Mouse (Mus musculus): Measurements from ENCODE around the gene Gm8947.
"Not testable (repeated sequence)": the region's sequence is repeated elsewhere in the genome, so short reads cannot be mapped to it uniquely, and the experiment has no call there.

Gene Gm8947

DNA sequence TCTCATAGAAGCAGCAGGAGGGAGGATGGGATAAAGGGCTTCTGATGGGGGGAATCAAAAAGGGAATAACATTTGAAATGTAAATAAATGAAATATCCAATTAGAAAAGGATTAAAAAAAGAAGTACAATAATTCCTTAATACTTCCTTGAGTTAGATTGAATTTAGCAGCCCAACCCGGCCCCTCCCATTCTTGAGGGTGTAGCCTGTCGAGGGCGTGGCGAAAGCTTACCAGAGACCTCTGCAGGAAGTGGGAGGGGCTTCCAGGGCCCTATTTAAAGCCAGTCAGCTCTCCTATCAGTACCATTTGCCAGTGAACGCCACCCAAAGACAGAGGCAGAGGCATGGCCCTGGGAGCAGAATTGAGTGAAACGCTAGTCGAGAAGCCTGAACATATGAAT is at the start of gene Gm8947:
Gm8947 (plus strand) TSS at position 302 of the 400 bp plus-strand sequence.
- not testable (repeated sequence) for DNase-seq (ENCODE audit: low read depth, low spot score)

DNA sequence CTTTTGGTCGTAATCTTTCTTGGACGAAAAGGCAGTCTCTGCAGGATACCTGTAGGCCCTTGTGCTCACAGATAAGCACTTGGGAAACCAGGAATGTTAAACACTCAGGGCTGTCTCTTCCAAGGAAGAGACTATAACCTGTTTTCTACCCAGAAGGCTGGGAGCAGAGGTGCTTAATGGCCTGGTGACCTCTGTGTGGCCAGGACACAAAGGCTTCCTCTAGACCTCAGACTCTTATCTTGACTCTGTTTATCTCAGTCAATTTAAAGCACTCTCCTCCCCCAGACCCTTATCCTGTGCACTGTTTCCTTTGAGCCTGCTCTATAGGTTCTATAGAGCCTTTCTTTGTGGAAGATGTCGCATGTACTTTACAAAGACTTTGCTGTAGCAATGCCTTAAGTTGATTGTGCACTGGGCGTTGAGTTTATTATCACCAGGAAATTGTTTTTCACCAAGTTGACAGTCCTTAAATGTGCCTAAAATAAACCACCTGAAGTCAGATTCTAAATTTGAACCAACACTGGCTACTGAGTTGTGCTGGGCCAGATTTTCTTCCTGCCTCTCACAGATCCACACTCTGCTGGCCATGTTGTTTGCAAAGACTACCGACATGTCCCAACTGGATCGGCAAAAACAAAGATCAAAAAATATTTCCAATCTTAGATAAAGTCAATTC is 47.6 kb upstream of the Gm8947 start:
- peak; percentile 31 for DNase-seq (ENCODE audit: low read depth, low spot score)

DNA sequence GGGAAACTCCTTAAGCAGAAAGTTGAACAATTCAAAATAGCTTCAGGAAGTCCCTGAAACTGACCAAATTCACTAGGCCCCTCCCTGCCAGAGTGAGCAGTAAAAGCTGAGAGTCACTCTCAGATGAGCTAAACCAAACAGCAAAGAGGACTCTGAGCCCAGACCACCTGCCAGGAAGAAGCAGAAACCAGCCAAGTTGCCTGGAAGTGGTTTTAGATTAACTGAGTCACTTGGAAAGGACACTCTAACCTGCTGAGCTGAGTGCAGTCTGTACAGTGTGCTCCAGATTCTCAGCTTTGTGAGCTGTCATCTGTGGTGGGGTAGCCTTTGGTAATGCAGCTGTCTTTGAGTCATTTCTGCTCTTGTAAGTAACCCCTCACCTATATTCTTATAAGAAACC is 44.4 kb upstream of the Gm8947 start:
- no peak for DNase-seq (ENCODE audit: low read depth, low spot score)

DNA sequence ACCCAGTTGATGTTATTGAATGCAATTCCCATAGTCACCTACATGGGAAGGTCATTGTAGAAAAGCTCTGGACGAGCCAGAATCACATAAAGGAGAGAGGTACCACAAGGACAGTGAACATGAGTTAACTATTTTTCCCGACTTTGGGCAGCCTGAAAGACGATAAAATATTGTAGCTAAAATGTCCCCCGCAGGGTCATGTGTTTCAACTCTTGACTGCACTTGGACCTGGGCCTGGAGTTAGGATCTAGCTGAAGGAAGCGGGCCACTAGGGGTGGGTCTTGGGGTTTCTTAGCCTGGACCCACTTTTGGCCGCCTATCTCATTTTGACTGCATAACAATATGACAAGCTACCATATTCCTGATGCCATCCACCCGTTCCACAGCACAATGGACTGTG is 42.0 kb upstream of the Gm8947 start:
- no peak for DNase-seq (ENCODE audit: low read depth, low spot score)

DNA sequence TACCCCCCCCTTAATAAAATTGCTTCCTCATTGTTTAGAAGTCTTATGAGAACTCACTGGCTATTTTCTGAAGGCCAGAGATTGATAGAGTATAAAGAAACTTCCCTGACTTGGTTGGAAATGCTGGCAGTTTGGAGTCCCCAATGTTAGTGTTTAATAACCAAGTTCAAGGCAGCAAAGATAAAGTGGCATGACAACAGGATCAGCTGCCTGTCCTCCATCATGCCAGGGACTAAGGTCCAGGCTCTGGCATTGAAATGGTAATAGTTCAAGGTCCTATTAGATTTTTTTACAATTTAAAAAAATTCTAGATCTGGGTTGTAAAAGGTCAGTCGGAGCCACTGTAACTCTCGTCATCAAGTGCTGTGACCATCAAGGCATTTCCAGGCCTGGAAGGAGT is 41.1 kb upstream of the Gm8947 start:
- no peak for DNase-seq (ENCODE audit: low read depth, low spot score)

DNA sequence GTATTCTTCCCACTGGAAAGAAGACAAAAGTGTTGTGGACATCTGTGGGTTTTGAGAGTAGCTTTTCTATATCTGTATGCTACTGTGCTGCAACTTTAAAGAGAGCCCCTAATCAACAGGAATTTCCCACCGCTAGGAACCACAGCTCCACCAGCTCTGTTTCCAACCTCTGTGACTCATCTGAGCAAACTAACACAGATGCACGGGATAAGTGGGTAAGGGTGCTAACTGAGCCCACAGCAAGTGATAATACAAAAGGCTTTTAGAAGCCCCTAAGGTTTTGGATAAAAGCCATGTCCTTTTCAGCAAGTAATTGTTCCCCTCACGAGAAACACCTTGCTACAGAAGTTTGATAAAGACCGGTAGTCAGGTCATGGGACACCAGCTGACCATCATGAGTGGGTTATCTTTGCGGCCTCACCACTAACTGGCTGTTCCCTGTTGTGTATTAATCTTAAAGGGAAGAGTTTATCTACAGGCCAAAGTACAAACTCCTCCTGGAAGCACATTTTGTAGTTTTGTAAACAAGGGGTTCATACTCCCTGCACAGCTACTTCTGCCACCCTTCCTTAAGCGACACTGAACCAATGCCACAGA is 39.0 kb upstream of the Gm8947 start:
- DNase-seq (ENCODE audit: low read depth, low spot score), result no peak

DNA sequence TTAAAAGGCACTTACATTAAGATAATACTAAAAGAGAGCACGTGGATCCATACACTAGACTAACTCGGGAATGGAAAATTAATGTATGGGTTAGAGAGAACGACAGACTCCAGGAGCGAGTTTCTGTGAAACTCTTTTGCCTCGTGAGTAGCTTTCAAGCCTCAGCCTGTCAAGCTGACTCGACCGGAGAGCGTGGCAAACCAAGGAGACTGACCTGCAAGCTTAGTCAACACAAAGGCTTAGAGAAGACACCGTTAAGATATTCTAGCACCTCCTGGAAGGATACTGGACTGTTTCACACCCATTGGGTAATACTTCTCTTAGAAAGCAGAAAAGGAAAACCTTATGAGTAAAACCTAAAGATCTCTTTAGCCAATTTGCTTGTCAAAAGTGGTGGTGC is 38.0 kb upstream of the Gm8947 start:
- DNase-seq (ENCODE audit: low read depth, low spot score), result not testable (repeated sequence)

DNA sequence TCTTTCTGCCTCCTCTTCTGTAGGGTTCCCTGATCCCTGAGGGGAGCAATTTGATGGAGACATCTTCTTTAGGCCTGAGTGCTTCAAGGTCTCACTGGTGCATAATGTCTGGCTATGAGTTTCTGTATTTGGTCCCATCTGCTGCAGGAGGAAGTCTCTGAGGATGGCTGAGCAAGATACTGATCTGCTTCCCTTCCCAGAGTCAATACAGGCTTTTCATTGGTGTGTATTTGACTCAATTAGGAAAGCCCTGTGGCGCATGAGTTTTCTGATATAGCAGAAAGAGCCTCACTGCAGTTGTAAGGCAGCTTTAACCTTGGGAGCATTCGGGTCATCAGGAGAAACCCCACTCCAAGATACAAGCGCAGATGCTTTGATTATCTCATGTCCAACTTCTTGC is 36.0 kb upstream of the Gm8947 start:
- DNase-seq (ENCODE audit: low read depth, low spot score), result no peak

DNA sequence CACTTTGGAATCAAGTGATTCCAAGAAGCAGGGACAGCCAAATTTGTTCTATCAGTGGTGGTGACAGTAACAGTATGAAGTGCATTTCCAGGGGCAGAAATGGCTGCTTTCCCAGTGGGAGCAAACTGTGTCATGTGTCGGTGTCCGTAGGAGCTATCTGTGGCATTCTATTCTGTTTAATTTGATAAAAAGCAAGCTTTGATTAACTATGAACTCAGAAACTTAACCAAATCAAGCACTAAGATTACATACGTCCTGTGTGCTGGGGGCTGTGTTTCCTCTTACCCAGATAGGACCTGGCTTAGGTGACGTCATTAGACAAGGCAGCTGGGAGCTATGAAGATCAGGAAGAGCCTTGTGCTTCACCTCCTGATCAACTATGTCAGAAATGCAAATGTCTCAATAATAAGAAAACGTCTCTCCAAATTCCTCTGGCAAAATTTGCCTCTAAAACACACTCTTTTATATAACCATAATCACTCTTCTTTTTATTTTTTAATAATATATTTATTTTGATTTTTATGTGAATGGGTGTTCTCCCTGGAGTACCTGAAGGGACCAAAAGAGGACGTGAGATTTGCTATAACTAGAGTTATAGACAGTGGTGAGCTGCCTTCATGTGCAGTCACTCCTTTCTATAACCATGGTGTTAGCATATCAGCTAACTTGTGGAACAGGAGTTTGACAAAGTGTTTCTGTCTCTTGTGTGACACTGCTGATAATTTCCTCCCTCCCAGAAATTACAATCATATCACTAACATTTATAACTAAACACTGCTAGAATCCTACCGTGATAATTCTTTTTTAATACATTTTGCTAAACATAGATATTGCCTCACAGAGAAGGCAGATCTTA is 35.2 kb upstream of the Gm8947 start:
- no peak for DNase-seq (ENCODE audit: low read depth, low spot score)

DNA sequence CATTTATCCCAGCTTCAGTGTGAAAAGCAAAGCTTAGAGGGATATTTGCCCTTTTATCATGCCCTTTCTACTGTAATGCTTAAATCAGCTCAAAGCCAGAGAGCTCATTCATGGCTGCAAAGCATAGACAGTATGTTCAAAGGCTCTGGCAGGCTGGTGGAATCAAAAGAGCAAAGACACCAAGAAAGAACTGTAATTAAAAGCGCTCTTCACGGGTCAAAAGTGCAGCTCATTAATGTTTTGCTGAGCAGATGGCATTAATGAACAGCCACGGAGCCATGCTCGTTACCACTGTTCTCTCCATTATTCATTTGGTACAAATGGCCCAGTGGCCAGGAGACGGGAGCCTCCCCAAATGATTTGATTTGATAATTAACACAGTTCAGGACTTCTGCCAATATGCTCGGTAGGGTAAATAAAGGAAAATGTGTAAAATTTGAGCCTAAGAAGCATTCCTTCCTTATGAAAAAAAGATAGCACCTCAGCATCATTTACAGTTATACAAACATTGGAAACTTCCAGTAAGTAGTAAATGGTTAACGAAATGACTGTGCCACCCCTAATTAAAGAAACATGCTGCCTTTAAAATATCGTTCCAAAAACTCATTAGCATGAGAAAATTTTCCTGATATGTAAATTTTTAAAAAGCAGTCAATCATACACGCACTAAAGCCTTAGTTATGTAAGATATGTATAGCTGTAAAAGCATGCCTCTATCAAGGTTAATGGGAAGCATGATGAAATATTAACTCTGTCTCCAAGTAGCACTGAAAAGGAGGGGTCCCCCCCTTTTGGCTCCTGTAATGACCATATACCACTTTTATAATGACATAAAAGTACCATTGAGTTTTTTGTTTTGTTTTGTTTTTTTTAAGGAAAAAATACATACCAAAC is 34.0 kb upstream of the Gm8947 start:
- DNase-seq (ENCODE audit: low read depth, low spot score), result no peak

DNA sequence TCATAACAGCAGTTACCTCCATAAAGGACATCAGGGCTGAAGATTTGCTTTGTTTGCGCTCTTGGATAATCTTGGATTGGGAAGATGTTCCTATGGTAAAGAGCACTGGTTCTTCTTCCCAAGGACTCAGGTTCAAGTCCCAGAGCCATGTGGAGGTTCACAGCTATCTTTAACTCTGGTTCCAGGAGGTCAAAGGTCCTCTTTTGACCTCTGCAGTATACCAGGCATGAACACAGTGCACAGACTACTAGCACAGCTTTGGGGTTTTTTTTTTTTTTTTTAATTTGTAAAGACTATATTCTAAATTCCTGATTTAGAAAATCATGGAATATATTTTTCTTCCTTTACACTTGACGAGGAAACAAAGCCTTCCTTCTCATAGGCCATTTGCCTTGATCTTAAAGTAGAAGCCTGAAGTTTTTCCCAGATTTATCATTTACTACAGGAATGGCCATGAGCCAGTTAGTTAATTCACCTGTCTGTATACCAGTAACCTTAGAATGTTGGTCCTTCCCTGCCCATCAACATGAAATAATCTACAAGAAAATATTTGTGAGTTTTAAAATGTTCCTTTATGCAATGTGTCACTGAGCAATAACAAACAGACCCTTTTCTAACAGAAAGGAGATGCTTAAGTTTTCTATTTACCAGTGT is 33.2 kb upstream of the Gm8947 start:
- DNase-seq (ENCODE audit: low read depth, low spot score), result no peak

DNA sequence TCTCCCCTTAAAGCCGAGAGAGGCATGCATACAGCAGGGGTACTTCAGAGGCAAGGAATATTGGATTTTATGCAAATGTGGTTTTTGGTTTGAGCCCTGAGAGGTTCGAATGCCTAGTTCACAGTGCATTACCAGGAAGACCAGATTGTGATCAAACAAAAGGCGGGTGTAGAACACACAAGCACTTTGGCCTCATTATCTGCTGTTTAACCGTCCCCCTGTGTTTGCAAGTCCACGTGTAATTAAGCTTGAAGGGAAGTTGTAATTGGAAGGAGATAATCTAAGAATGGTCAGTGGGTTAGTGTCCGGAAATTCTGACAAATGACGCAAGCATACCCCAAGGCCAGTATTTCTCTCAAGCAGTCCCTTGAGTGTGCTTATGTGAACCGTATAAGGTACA is 26.1 kb upstream of the Gm8947 start:
- DNase-seq (ENCODE audit: low read depth, low spot score), result no peak

DNA sequence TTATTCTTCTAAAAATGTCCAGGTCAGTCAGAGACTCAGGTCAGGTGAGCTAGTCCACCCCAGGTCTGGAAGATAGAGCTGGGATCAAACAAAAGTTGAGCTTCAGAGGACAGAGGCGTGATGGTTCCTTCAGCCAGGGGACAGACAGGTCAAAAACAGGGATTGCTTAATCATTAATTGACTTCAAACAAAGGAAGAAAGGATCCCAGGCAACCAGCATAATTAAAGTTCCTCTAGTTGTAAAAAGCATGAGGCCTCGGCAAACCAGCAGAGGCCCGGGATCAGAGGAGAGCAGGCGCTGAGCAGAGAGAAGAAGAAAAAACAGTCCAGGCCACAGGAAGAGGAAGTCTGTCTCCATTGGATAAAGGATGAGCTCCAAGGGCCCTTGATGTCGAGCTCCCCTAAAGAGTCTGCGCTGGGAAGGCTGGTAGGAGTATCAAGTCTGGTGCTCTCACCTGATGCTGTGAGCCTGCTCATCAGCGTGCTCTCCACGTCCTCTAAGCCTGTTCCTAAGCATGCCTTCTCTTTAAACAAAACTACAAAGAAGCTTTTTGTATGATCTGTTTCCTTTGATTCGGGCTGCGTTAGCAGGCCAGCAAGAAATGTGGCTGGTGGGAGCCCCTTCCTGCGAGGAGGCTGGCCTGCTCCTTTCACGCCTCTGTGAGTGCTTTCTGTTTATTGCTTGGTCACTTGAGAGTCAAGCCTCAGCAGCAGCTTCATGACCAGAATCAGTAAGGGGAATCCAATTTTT is 24.7 kb upstream of the Gm8947 start:
- no peak for DNase-seq (ENCODE audit: low read depth, low spot score)

DNA sequence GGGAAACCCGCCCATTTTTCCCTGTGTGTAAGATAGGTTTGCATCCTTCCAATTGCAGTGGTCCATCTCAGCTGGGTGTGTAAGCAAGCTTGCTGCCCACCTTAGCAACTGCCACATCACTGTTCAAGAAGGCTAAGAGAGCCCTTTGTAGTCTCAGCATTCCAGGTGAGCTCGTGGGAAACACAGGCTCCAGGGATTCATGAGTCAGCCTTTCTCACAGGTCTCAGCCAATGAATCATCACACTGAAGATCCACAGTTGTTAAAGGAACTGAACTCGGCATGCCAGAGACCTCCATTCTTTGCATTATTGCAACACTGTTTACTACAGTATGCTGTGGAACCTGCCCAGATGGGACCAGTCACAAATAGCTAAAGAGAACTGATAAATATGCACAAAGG is 23.5 kb upstream of the Gm8947 start:
- no peak for DNase-seq (ENCODE audit: low read depth, low spot score)

DNA sequence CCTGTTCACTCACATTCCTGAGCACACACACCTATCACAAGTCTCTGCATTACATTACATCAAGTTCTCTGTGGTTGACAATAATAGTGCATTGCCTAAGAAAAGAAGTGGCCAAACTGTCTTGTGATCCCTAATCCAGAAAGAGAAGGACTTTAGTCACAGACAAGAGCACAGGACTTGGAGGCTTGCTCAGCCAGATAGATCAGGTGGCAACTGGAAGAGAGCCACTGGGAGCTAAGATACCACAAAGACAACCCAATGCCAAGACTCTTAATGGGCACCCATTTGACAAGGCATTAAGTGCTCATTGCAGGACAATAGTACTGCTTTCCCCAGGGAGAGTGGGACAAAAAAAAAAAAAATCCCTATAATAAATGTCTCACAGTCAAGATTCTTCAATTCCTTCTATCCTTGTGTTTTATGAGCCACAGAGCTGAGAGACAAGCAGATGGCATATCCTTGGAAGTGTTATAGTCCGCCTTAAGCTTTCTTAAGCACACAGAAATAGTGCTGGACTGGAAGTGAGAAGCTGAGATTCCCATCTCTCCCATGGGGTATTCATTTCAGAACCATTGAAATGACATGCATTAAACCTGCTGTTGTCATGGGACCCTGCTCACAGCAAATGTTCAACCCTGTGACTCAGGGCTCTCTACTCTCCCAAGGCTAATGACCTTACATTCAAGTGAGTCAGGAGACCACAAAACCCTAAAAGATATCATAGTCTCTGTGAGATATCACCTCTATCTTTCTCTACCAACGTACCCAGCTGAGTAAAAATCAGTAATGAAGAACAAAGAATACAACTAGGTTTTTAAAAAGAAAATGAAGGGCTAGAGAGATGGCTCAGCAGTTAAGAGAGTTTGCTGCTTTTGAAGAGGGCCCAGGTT is 20.4 kb upstream of the Gm8947 start:
- DNase-seq (ENCODE audit: low read depth, low spot score), result peak; percentile 48

DNA sequence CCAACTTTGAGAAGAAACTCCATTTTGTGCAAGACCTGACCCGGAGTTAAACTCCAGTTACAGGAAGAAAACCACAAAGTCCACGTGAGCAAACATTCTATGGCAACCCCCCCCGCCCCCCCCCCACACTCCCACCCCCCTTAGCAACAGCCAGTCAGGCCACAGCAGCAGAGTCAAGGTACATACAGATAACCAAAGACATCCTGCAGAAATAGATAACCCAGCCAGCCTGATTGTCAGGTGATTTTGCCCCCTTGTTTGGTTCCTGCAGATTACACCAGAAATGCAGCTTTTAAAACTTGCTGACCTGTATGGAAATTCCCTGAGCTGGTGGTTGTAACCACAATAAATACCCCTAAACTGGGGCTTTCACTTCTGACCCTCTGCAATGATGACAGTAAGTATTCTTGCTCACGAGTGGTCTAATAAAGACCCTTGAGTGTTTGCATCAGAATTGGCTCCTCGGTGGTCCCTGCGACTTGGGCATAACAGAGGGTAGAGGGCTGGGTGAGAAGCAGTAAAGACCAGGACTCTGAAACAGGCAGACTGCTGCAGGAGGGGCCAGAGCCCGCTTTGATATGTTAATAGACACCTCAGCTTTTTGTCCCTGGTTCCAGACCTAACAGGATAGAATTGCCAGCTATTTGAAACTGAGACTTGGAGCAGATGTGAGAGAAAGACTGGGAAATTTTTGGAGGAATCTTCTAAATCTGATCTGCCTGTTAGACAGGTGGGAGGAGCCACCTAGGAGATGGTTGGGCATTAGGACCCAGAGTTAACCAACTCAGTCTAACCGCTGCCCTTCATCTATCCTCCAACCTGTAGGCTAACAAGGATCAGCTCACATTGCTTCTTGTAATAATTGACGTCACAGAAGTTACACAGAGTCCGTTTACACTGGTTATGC is 14.9 kb upstream of the Gm8947 start:
- no peak for DNase-seq (ENCODE audit: low read depth, low spot score)

DNA sequence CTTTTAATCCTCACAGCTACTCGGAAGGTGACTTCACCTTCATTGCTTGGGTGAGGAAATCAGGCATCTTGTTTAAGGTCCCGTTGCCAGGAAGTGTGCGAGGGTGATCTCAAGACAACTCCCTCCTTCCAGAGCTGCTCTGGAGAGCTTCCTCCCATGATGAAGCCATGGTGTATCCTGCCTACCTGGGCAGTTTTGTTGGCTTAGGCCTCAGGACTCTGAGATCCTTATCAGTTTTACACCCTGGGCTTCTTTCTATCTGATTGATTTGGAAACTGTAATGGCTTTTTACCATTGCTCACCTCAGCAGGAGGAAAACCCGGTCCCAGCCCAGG is 14.3 kb upstream of the Gm8947 start:
- no peak for DNase-seq (ENCODE audit: low read depth, low spot score)

DNA sequence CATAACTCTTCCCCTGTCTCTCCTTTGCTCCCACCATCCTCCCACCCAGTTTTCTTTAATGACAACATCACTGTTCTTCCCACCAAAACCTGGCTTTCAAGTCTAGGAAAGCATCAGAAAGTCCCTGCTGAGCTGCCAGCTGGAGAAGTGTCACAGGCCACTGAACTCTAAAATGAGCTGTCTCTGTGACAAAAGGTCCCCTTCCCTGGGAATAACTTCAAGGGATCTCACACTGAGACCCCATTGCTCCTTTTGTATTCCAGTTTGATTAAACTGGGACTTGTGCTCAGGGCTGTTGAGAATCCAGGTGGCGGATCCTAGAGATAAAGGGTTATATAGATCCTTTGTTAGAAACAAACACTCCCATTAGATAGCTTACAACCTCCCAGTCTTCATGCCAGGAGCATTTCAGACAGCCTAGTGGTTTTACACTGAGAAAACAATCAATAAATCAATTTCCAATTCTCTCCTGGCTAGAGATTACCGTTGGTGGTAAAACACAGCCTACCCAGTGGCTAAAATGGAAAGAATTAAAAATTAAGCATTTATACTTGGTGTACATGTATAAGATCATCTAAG is 13.6 kb upstream of the Gm8947 start:
- DNase-seq (ENCODE audit: low read depth, low spot score), result no peak

Measured in skeletal muscle tissue, adult 2 months (tissue).